Mouse (Mus musculus) brown adipose tissue, adult 24 weeks (tissue): ENCODE results near the gene Hist1h3c. TPM values are rescaled to one million over a fixed set of nuclear protein-coding genes. Genes with fewer than 3 reads are reported as not detected.
"Not testable (repeated sequence)": the region's sequence is repeated elsewhere in the genome, so short reads cannot be mapped to it uniquely, and the experiment has no call there.

ENCODE experiments used
- H3K27ac ChIP-seq: fragments of 200-500 bp; replicated peaks from 2 replicates; pipeline ENCODE4 v1.5.1; 2012; ENCODE audit warnings: low read depth, mild to moderate bottlenecking, low read length
- H3K4me1 ChIP-seq: fragments of 200-500 bp; 2 replicates; pipeline ENCODE4 v1.6.1; 2012; ENCODE audit warnings: low read length, mixed read lengths; ENCODE audit not compliant: control insufficient read depth, insufficient read depth, insufficient read length
- H3K4me3 ChIP-seq: fragments of 200-500 bp; 2 replicates; pipeline ENCODE4 v1.5.1; 2012; ENCODE audit warnings: low read depth, mild to moderate bottlenecking, low read length, moderate library complexity; ENCODE audit not compliant: insufficient read depth
- polyA plus RNA-seq: library from polyadenylated mRNA; stranded (reverse); fragments of >200 nt; gene quantifications from 2 replicates; pipeline ENCODE4 v1.2.4, GENCODE M21; 2012; ENCODE audit not compliant: missing spikeins, insufficient read depth, insufficient read length

Gene Hist1h3c
- polyA plus RNA-seq, 1 experiment = not detected

- Histone ChIP-seq H3K27ac (peak overlapping the region; percentile 92), H3K4me3 (peak overlapping the region; percentile 81)
Observed at GRCm38 (mm10) chr13:23738041-23738440, 7.4 kb downstream of the Hist1h3c start.

GRCm38 (mm10) chr13:23737091-23737490 is 8.3 kb downstream of the Hist1h3c start:
- H3K4me3 ChIP-seq = no peak overlapping the region
- H3K27ac ChIP-seq = no peak overlapping the region
- H3K4me1 ChIP-seq = no peaks in the 10 kb centered on the region

More at GRCm38 (mm10) chr13:23738041-23738440, 7.4 kb downstream of the Hist1h3c start:
- H3K4me1 ChIP-seq = no peaks in the 10 kb centered on the region

GRCm38 (mm10) chr13:23732156-23732804 is 13.1 kb downstream of the Hist1h3c start:
- Histone ChIP-seq H3K4me1 (peaks cover 4% of the 10 kb centered on the region; the same call in 1 of the 2 replicates), H3K27ac (no peak overlapping the region), H3K4me3 (no peak overlapping the region)

- Histone ChIP-seq H3K4me1 (peaks cover 4% of the 10 kb centered on the region; the same call in 1 of the 2 replicates), H3K4me3 (no peak overlapping the region), H3K27ac (0 out of 2 replicates have a peak overlapping the region, but pooled peaks have one; percentile 18)
Observed at GRCm38 (mm10) chr13:23730479-23730878, 14.9 kb downstream of the Hist1h3c start.

- Histone ChIP-seq H3K27ac (peak overlapping the region; percentile 61), H3K4me3 (no peak overlapping the region), H3K4me1 (peaks cover 4% of the 10 kb centered on the region; the same call in 1 of the 2 replicates)
Observed at GRCm38 (mm10) chr13:23729706-23730105, 15.7 kb downstream of the Hist1h3c start.

GRCm38 (mm10) chr13:23729192-23729525 is 16.2 kb downstream of the Hist1h3c start:
- Histone ChIP-seq H3K4me3 (no peak overlapping the region), H3K27ac (peak overlapping the region; percentile 61), H3K4me1 (peaks cover 4% of the 10 kb centered on the region; the same call in 1 of the 2 replicates)

GRCm38 (mm10) chr13:23728472-23729191 is 16.8 kb downstream of the Hist1h3c start:
- peaks cover 4% of the 10 kb centered on the region; the same call in 1 of the 2 replicates for H3K4me1 ChIP-seq
- no peak overlapping the region for H3K4me3 ChIP-seq
- H3K27ac ChIP-seq = peak overlapping the region; percentile 61

GRCm38 (mm10) chr13:23725213-23725612 is 20.2 kb downstream of the Hist1h3c start:
- no peak overlapping the region for H3K27ac ChIP-seq
- no peak overlapping the region for H3K4me3 ChIP-seq
- peaks cover 4% of the 10 kb centered on the region; the same call in 1 of the 2 replicates for H3K4me1 ChIP-seq

GRCm38 (mm10) chr13:23724239-23724638 is 21.2 kb downstream of the Hist1h3c start:
- H3K4me1 ChIP-seq = no peaks in the 10 kb centered on the region
- H3K4me3 ChIP-seq = no peak overlapping the region
- H3K27ac ChIP-seq = no peak overlapping the region

GRCm38 (mm10) chr13:23717593-23718245 is 27.7 kb downstream of the Hist1h3c start:
- not testable (repeated sequence) for H3K4me1 ChIP-seq
- H3K27ac ChIP-seq = peak overlapping the region; percentile 75

GRCm38 (mm10) chr13:23717176-23717575 is 28.2 kb downstream of the Hist1h3c start:
- Histone ChIP-seq H3K27ac (peak overlapping the region; percentile 75), H3K4me1 (no peaks in the 10 kb centered on the region; the same call in 1 of the 2 replicates), H3K4me3 (no peak overlapping the region)

More at GRCm38 (mm10) chr13:23717593-23718245, 27.7 kb downstream of the Hist1h3c start:
- H3K4me3 ChIP-seq = not testable (repeated sequence)

GRCm38 (mm10) chr13:23716261-23717042 is 28.9 kb downstream of the Hist1h3c start:
- H3K27ac ChIP-seq = no peak overlapping the region; the same call in 1 of the 2 replicates
- no peak overlapping the region for H3K4me3 ChIP-seq
- H3K4me1 ChIP-seq = no peaks in the 10 kb centered on the region; the same call in 1 of the 2 replicates

- peak within 1 kb of the TSS; percentile 85 for H3K4me3 ChIP-seq
- H3K4me1 ChIP-seq = peaks cover 7% of the 10 kb centered on the region
- peak within 1 kb of the TSS; percentile 89 for H3K27ac ChIP-seq
Observed at GRCm38 (mm10) chr13:23710374-23711089, 34.9 kb downstream of the Hist1h3c start, which contains the start of gene Hfe. Gene Hfe, minus strand, starts transcription at chr13:23710854.
